Mouse (Mus musculus) liver, adult (tissue): ENCODE data around the gene Sugt1.

Source experiments
- GATA4 ChIP-seq: IDR thresholded peaks from 2 replicates; pipeline ENCODE4 v1.6.1; 2014; ENCODE audit warnings: mild to moderate bottlenecking, low read length; ENCODE audit not compliant: insufficient replicate concordance

The Sugt1 gene

GRCm38 (mm10) chr14:79652654-79653053, 65.2 kb downstream of the Sugt1 start:
- TF ChIP-seq GATA4 = no peak

- TF ChIP-seq GATA4 = no peak
Observed at GRCm38 (mm10) chr14:79658286-79658685, 70.8 kb downstream of the Sugt1 start.

GRCm38 (mm10) chr14:79658748-79659508, 71.4 kb downstream of the Sugt1 start:
- no peak for TF ChIP-seq GATA4

DNA sequence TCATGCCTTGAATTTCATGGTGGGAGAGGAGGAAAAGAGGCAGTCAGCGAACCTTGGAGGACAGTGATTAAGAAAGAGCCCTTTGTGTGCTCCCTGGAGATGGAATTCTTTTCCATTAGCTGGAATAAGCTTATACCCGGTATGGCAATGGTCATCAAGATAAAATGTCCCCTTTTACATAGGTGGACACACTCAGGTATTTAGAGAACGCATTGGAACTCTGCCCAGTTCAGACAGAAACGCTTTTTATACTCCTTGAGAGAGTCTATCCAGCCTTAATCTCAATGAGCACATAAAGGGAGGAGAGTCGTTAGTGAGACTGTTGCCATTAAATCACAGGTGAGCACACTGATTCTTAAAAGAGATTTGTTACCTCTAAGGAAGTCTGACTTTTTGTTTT, 73.0 kb downstream of the Sugt1 start:
- TF ChIP-seq GATA4 = no peak

DNA sequence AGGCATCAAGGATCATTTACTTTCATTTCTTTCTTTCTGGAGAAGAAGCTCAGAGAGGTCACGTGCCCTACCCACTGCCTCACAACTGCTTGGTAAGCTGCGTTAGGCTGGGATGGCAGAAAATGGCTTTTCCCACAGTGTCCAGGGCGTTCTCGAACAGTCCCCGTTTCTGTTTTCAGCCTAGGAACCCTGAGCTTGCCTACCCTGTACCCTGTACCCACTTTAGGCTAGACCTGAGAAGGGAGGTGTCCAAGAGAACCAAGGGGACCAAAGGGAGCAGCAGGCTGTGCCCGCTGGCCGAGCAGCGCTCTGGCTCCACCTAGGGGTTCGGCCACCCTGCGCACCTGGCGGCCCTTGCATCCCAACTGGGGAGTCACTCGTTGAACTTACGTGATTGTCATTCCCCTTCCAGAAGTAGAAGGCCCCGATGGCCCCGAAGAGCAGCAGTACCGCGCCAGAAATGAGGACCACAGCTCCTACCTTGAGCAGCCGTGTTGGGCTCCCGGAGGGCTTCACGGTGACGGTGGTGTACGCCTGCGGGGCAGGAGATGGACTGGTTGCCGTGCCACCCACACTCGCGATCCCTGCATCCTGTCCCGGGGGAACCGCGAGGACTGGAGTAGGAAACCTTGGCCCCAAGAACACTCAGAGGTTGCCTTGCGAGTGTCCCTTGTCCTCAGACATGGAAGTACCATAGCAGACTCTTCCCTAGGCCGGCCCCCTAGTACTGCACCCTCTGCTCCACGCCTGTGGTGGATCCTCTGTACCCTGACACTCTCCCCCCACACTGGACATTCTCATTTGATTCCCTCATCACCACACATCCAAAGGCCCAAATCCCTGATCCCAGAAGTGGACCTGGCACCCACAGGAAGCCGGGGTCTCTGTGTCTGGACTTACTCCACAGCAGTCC, 73.8 kb downstream of the Sugt1 start:
- no peak for TF ChIP-seq GATA4

GRCm38 (mm10) chr14:79662001-79662400, 74.5 kb downstream of the Sugt1 start, which contains the start of gene Cnmd:
TSS of gene Cnmd (minus strand) at chr14:79662170.
- no peak for TF ChIP-seq GATA4

GRCm38 (mm10) chr14:79671008-79671407, 83.5 kb downstream of the Sugt1 start:
- no peak for TF ChIP-seq GATA4

DNA sequence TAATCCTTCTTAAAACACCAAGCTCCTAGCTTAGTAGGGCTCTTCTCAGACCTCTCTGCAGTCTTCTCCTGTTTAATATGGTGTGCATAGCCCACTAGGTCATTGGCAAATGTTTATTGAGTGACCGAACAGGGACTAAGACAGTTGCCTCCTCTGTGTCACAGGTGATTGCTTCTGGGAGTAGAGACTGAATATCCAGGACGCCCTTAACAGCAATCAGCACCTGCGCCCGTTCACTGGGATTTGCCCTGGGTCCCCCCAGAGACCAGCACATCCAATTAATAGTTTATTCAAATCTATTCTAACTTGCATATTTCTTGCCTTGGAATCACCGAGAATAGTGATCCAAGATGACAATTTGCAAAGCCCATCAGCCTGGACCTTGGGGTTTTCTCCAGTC, 85.1 kb downstream of the Sugt1 start:
- no peak for TF ChIP-seq GATA4

DNA sequence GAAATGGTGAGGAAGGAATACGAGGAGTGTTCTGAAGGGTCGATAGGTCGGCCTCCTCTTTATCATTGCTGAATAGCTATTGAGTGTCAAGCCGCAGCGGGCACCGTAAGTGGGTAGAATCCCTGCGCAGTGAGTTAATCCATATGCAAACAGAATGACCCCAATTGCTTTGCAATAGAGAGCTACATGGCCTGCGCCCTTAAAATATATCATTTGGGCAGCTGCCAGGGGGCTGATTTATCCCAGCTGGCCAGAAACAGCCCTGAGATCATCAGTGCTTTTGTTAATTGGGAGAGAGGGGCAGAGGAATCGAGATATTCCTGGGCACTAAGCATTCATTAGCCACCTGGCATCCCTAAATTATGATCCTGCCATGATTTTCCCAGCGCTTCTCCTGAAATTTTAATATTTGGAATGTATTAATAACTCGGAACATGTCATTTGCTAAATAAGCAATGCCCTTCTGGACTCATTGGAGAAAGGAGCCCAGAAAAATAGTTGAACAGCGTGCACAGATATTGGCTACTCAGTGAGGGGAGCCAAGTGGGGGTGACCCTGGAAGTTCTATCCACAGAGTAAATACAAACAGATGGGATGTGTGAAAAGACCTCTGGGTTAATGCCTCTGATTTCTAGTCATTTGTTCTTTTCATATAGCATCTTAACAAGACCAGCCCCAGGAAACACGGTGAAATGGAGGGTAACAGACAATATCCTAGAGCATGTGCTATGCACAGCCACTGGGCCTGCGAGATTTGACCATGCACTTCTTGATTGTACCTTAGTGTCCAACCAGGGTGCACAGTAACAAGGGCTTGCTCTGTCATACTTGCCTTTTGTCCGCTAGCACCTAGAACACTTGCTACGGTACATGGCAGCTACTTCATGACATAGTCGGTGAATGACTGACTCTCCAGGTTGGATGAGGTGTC, 85.9 kb downstream of the Sugt1 start:
- no peak for TF ChIP-seq GATA4

DNA sequence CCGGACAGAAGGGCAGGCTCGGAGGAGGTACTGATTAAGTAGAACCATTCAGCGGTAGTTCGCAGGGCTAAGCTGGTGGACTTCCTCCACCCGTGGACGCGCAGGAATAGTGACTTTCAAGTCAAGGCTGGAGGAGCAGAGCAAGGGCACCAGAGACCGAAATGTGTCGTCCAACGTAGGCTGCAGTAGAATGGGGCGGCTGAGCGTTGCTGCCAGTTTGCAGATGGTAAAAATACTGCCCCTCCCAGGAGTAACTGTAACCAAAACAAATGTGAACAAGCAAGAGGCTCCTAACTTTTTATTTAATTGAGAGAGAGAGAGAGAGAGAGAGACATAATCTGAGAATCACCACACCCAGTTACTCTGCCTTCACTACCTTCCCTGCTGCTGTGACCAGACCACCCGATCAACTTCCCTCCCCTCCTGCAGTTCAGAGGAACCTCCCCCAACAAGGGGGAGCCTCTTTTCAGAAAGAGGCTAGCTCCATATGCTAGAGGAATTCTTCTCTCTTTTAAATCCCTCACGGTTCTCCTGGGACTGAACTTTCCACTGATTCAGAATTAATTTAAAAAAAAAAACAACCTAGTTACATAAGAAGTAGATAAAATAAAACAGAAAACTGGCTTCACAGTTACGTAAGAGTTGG, 89.7 kb downstream of the Sugt1 start:
- no peak for TF ChIP-seq GATA4

GRCm38 (mm10) chr14:79677891-79678687, 90.6 kb downstream of the Sugt1 start:
- no peak for TF ChIP-seq GATA4

- no peak for TF ChIP-seq GATA4
Observed at GRCm38 (mm10) chr14:79680652-79681051, 93.2 kb downstream of the Sugt1 start.
